Comparison of ENCODE assay signal across 9 mouse cellular contexts in the genomic region with DNA sequence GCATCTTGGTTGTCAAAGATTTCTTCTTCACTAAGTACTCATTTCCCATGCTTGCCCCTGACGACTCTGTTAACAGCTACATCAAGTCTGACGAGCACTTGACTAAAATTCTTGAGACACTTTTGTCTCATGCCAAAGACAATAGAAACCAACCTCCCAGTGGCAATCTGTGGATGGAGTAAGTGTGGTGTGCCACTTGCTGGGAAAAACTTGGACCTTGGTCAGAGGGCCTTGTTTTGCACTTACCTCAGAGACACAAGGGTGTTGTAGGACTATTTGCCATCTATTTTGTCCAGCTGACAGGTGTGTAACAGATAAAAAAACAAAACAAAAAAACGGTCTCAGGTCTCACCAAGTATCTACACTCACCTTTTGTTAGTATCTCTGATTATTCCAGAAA. TPM values are rescaled to one million over a fixed set of nuclear protein-coding genes. Genes with fewer than 3 reads are reported as not detected.
DNase-seq lines count a peak whose midpoint lies in the region; ATAC-seq and TF ChIP-seq lines count a peak whose summit lies in the region.
"Had no signal": no experiment of that assay in that cellular context is flagged by ENCODE, and none has a peak within 500 bp of the region (broad histone marks: within the 10 kb centered on the region; RNA-seq: fewer than 3 reads in every experiment).

No protein-coding gene starts in this region.

- no peak for ATAC-seq in heart, embryonic 16.5 days (replicated peaks; ENCODE audit: extremely low read depth, insufficient read depth, low FRiP score)
- no peak for ATAC-seq in forebrain, embryonic 16.5 days
- ATAC-seq in midbrain, embryonic 11.5 days (ENCODE audit: low FRiP score): no peak
- ATAC-seq in CD4-positive, CD25-positive, alpha-beta regulatory T cell, adult 4 months: no peak

- TF ChIP-seq CTCF in MEL (IDR thresholded peaks at IDR 0.05 in 2 of 3, conservative IDR thresholded peaks at IDR 0.05 in 1 of 3; ENCODE audit: control insufficient read depth in 1 of 3, insufficient read depth in 1 of 3, low read depth in 2 of 3, low read length in 3 of 3, poor library complexity in 1 of 3, severe bottlenecking in 1 of 3): no peak

- intact Hi-C loops in heart, postnatal 36 days (cut with DNase I): loop anchor here (2.0 kb wide), 1 partner anchor 31 kb away; no protein-coding TSS in a partner anchor

- H3K4me2 ChIP-seq in heart, embryonic 16.5 days (ENCODE audit: low read depth, low read length): peak overlapping the region; percentile 36
- H3K4me2 ChIP-seq in forebrain, embryonic 16.5 days (ENCODE audit: low read length): no peak overlapping the region
- no peak overlapping the region for H3K4me2 ChIP-seq in midbrain, embryonic 11.5 days

- peak overlapping the region; percentile 80 for H3K27ac ChIP-seq in heart, embryonic 16.5 days (ENCODE audit: low read length)
- peak overlapping the region; percentile 87 for H3K27ac ChIP-seq in MEL (ENCODE audit: control insufficient read depth, low read depth, low read length)
- H3K27ac ChIP-seq in forebrain, embryonic 16.5 days (ENCODE audit: low read length): peak overlapping the region; percentile 56; the same call in 1 of the 2 replicates
- peak overlapping the region; percentile 4; the same call in 1 of the 2 replicates for H3K27ac ChIP-seq in midbrain, embryonic 11.5 days (ENCODE audit: low read depth, low read length)

- no peak for TF ChIP-seq RAD21 in MEL (IDR thresholded peaks at IDR 0.05; ENCODE audit: low read depth, low read length)

- DNase-seq in heart, postnatal 36 days: no peak
- DNase-seq in MEL (ENCODE audit: low read depth, low spot score): peak; percentile 63
- DNase-seq in midbrain, embryonic 11.5 days (ENCODE audit: low spot score, missing footprints): no peak
- DNase-seq in right cerebral cortex, postnatal 36 days (ENCODE audit: low spot score in 2 of 2): no peak
- DNase-seq in adrenal gland, adult (ENCODE audit: inconsistent age in 2 of 2, low spot score in 1 of 2): no peak

- peaks cover 12% of the 10 kb centered on the region for H3K36me3 ChIP-seq in heart, embryonic 16.5 days (ENCODE audit: control insufficient read depth, insufficient read depth)
- H3K36me3 ChIP-seq in MEL (ENCODE audit: control insufficient read depth in 1 of 2, insufficient read depth in 2 of 2, low read length in 2 of 2): peaks cover 0 to 36% of the 10 kb centered on the region in 2 experiments; a peak in 2 of 4 replicates
- peaks cover 7% of the 10 kb centered on the region for H3K36me3 ChIP-seq in forebrain, embryonic 16.5 days (ENCODE audit: control insufficient read depth, insufficient read depth)
- H3K36me3 ChIP-seq in midbrain, embryonic 11.5 days (ENCODE audit: control insufficient read depth, insufficient read depth, low read length): peaks cover 11% of the 10 kb centered on the region

- no peaks in the 10 kb centered on the region for H3K9me3 ChIP-seq in heart, embryonic 16.5 days (replicated peaks; ENCODE audit: control insufficient read depth, low read length)
- H3K9me3 ChIP-seq in MEL (replicated peaks; ENCODE audit: insufficient read depth, low read length): no peaks in the 10 kb centered on the region
- no peaks in the 10 kb centered on the region for H3K9me3 ChIP-seq in forebrain, embryonic 16.5 days (ENCODE audit: control insufficient read depth, low read length)
- H3K9me3 ChIP-seq in midbrain, embryonic 11.5 days (ENCODE audit: control insufficient read depth, low read length): no peaks in the 10 kb centered on the region

- peak overlapping the region; percentile 41; the same call in 1 of the 2 replicates for H3K9ac ChIP-seq in heart, embryonic 16.5 days (ENCODE audit: low read length)
- H3K9ac ChIP-seq in MEL (ENCODE audit: control insufficient read depth, low read depth, low read length, poor library complexity, severe bottlenecking): peak overlapping the region; percentile 57
- H3K9ac ChIP-seq in forebrain, embryonic 16.5 days (replicated peaks; ENCODE audit: low read depth, low read length): no peak overlapping the region
- H3K9ac ChIP-seq in midbrain, embryonic 11.5 days (ENCODE audit: low read length): no peak overlapping the region

- peaks cover 41% of the 10 kb centered on the region for H3K4me1 ChIP-seq in heart, embryonic 16.5 days (ENCODE audit: control insufficient read depth, insufficient read depth, low read length)
- peaks cover 12 to 34% of the 10 kb centered on the region in 2 experiments for H3K4me1 ChIP-seq in MEL (ENCODE audit: control insufficient read depth in 1 of 2, insufficient read depth in 2 of 2, low read length in 2 of 2)
- peaks cover 27% of the 10 kb centered on the region for H3K4me1 ChIP-seq in forebrain, embryonic 16.5 days (replicated peaks; ENCODE audit: control insufficient read depth, insufficient read depth, low read length)
- H3K4me1 ChIP-seq in midbrain, embryonic 11.5 days (ENCODE audit: control insufficient read depth, insufficient read depth, low read length): peaks cover 22% of the 10 kb centered on the region

- H3K79me2 ChIP-seq in MEL (ENCODE audit: control insufficient read depth, insufficient read depth, low read length, poor library complexity): peaks cover 7% of the 10 kb centered on the region; the same call in 1 of the 2 replicates

- TF ChIP-seq POLR2A in MEL (IDR thresholded peaks at IDR 0.05; ENCODE audit: control insufficient read depth in 1 of 2, insufficient read depth in 1 of 2, low read depth in 1 of 2, low read length in 2 of 2, poor library complexity in 1 of 2): no peak

- no peak for TF ChIP-seq EP300 in MEL (IDR thresholded peaks at IDR 0.05; ENCODE audit: low read depth in 1 of 2, low read length in 2 of 2)

- H3K4me3 ChIP-seq in heart, embryonic 16.5 days (ENCODE audit: low read length): no peak overlapping the region
- H3K4me3 ChIP-seq in MEL (ENCODE audit: control insufficient read depth in 1 of 2, insufficient read depth in 1 of 2, low read depth in 2 of 2, low read length in 2 of 2): peak overlapping the region; percentile 13 to 48; a peak in 3 of 4 replicates
- H3K4me3 ChIP-seq in forebrain, embryonic 16.5 days (replicated peaks; ENCODE audit: low read length): no peak overlapping the region
- H3K4me3 ChIP-seq in midbrain, embryonic 11.5 days (ENCODE audit: low read depth, low read length): no peak overlapping the region

- H3K27me3 ChIP-seq in heart, embryonic 16.5 days (ENCODE audit: control insufficient read depth, insufficient read depth, low read length): no peaks in the 10 kb centered on the region
- no peaks in the 10 kb centered on the region for H3K27me3 ChIP-seq in MEL (ENCODE audit: control insufficient read depth in 1 of 2, insufficient read depth in 2 of 2, low read length in 2 of 2)
- no peaks in the 10 kb centered on the region for H3K27me3 ChIP-seq in forebrain, embryonic 16.5 days (replicated peaks; ENCODE audit: control insufficient read depth, insufficient read depth, low read length)
- H3K27me3 ChIP-seq in midbrain, embryonic 11.5 days (ENCODE audit: control insufficient read depth, insufficient read depth, low read length): no peaks in the 10 kb centered on the region
- H3K27me3 ChIP-seq: CH12.LX had no signal

- 16% methylated on average over 3 of the region's 3 CpGs for WGBS in heart, embryonic 16.5 days
- 16% methylated on average over 3 of the region's 3 CpGs for WGBS in forebrain, embryonic 16.5 days
- 29% methylated on average over 3 of the region's 3 CpGs for WGBS in midbrain, embryonic 11.5 days

TF ChIP-seq in MEL, 35 proteins besides CTCF, POLR2A, EP300 and RAD21:
- TF ChIP-seq BHLHE40 (IDR thresholded peaks at IDR 0.05; ENCODE audit: borderline replicate concordance, low read depth, low read length) (no peak), UBTF (IDR thresholded peaks at IDR 0.05; ENCODE audit: borderline replicate concordance, insufficient read depth, low read depth, low read length) (no peak), MYB (IDR thresholded peaks at IDR 0.05; ENCODE audit: low read depth, low read length) (no peak), CHD1 (IDR thresholded peaks at IDR 0.05; ENCODE audit: low read depth, low read length) (peak; percentile 50; the same call in 1 of the 2 replicates)

RNA-seq across cellular contexts. Expression of gene Pigv, which starts 3.7 kb away (rescaled TPM):
- polyA plus RNA-seq in heart, embryonic 16.5 days (2015; fragmentation: Nextera tagmentation; extraction: Ambion mirVana): 13.9 and 16.7 TPM in 2 replicates
- 10 to 100 TPM; 10.8 to 11.3 TPM for total RNA-seq in heart, postnatal 36 days (2021)
- total RNA-seq in MEL (2012; rRNA removed): 7.9 and 8.5 TPM in 2 replicates
- 10 to 100 TPM in 1 of 2 experiments, not detected in 1; 12.0 TPM for polyA plus RNA-seq in MEL (2012; ENCODE audit: insufficient read depth in 1 of 2, insufficient read length in 2 of 2, low read depth in 1 of 2, low replicate concordance in 2 of 2, missing spikeins in 1 of 2)
- 14.7 and 15.5 TPM in 2 replicates for polyA plus RNA-seq in forebrain, embryonic 16.5 days (2015; fragmentation: Nextera tagmentation; extraction: Ambion mirVana)
- polyA plus RNA-seq in midbrain, embryonic 11.5 days (2014; fragmentation: Nextera tagmentation; extraction: Ambion mirVana): 9.6 and 12.4 TPM in 2 replicates
- 10 to 100 TPM; 14.3 to 16.3 TPM for polyA plus RNA-seq in CD4-positive, CD25-positive, alpha-beta regulatory T cell, adult 4 months (2017; shearing (Covaris generic))

RNA-seq across cellular contexts. Expression of gene Zdhhc18, which starts 26.2 kb away (rescaled TPM):
- polyA plus RNA-seq in heart, embryonic 16.5 days (2015; fragmentation: Nextera tagmentation; extraction: Ambion mirVana): 1.8 and 2.2 TPM in 2 replicates
- total RNA-seq in heart, postnatal 36 days (2021): 10 to 100 TPM; 17.2 to 17.3 TPM
- total RNA-seq in MEL (2012; rRNA removed): 6.7 and 6.9 TPM in 2 replicates
- polyA plus RNA-seq in MEL (2012; ENCODE audit: insufficient read depth in 1 of 2, insufficient read length in 2 of 2, low read depth in 1 of 2, low replicate concordance in 2 of 2, missing spikeins in 1 of 2): 10 to 100 TPM in 1 of 2 experiments, not detected in 1; 15.6 TPM
- polyA plus RNA-seq in forebrain, embryonic 16.5 days (2015; fragmentation: Nextera tagmentation; extraction: Ambion mirVana): 3.5 and 4.5 TPM in 2 replicates
- 1.8 and 3.5 TPM in 2 replicates for polyA plus RNA-seq in midbrain, embryonic 11.5 days (2014; fragmentation: Nextera tagmentation; extraction: Ambion mirVana)
- 10 to 100 TPM; 20.2 to 22.3 TPM for polyA plus RNA-seq in CD4-positive, CD25-positive, alpha-beta regulatory T cell, adult 4 months (2017; shearing (Covaris generic))

Comparison
In these comparisons a context has a peak if more than half of its experiments do, and no peak if none do; other contexts are left out.
1. H3K27ac ChIP-seq: peak in every context shown above with its lines; median percentile 87 in MEL; 80 in heart, embryonic 16.5 days; 56 in forebrain, embryonic 16.5 days; 4 in midbrain, embryonic 11.5 days.
2. H3K4me3 ChIP-seq: peak in MEL (2 of 2); none in heart, embryonic 16.5 days (single experiment), forebrain, embryonic 16.5 days (single experiment) and midbrain, embryonic 11.5 days (single experiment).
3. H3K9ac ChIP-seq: peak in heart, embryonic 16.5 days (single experiment) and MEL (single experiment); none in forebrain, embryonic 16.5 days (single experiment) and midbrain, embryonic 11.5 days (single experiment).